Mouse (Mus musculus): ENCODE measurements around the gene Tom1l2.

DNA sequence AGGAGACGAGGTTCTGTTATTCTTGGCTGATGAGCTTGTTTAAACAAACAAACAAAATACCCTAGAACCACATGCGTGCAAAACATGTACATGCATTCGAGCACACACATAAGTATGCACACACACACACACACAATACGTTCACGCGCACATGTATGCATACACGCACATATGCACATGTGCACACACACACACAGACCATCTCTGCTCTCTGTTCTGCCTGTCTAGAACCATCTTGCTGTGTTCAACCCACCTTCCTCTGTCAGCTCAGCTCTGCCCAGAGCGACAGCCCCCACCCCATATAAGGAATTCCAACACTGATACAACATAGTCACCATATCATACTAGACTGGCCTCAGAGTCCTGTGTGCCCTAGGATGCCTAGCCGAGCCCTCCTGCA, 96.0 kb downstream of the Tom1l2 start:
- TF ChIP-seq CTCF (IDR thresholded peaks at IDR 0.05; ENCODE audit: borderline replicate concordance, insufficient read depth, low read depth, low read length) (no peak), POLR2A (IDR thresholded peaks at IDR 0.05; ENCODE audit: borderline replicate concordance, insufficient read depth, low read length) (no peak)
